Mouse (Mus musculus): ENCODE measurements around the gene Amt. TPM values are rescaled to one million over a fixed set of nuclear protein-coding genes. Genes with fewer than 3 reads are reported as not detected.
A peak's percentile ranks its signal among the peaks of the same experiment; 100 is the strongest.
"Not testable (repeated sequence)": the region's sequence is repeated elsewhere in the genome, so short reads cannot be mapped to it uniquely, and the experiment has no call there.

Gene Amt
- total RNA-seq, 2 experiments from 2014 or later, result 5.0 to 5.8 TPM

DNA sequence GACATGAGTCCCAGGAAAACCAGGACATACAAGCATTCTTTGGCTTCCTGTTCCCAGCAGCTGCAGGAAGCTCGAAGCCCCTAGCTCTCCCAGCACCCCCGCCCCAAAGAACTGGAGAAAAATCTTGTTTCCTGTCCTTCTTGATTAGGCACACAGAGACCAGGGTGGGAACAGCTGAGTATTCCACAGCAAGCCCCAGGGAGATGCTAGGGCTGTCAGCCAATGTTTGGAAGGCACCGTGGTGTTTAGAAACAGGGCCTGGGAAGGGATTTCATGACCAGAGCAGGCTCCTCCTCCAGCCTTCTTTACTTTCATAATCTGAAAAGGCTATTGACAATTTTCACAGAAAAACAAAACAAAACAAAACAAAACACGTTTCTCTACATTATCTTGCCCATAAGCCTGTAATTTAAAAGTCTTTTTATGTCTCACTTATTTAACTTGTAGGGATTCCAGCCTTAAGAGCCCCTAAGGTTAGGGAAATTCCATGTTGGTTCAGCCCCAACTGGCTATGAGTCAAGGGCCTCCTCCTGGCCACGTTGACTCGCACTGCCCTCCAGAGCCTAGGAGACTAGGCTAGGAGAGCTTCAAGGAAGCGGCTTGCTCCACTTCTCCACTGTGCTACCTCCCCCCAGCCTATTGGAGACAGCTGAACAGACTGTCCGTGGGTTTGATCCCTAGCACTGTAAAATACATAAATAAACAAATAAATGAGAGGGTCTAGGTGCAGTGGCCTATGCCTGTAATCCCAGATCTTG is 16.4 kb upstream of the Amt start:
- DNase-seq, result peak; percentile 93 to 96

DNA sequence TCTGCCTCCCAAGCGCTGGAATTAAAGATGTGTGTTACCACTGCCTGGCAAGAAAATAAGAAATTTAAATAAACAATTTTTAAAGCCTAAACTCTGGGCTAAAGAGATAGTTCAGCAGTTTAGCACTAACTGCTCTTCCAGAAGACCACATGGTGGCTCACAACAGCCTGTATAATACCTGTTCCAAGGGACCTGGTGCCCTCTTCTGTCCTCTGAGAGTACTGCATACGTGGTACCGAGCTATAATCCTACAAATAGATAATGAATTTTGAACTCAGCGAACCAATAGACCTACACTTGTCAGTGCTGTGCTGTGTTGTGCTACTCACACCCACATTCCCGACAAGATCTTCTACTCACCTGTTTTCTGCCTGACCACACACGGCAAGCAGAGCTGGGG is 12.2 kb upstream of the Amt start:
- peak; percentile 77 to 93 for DNase-seq

DNA sequence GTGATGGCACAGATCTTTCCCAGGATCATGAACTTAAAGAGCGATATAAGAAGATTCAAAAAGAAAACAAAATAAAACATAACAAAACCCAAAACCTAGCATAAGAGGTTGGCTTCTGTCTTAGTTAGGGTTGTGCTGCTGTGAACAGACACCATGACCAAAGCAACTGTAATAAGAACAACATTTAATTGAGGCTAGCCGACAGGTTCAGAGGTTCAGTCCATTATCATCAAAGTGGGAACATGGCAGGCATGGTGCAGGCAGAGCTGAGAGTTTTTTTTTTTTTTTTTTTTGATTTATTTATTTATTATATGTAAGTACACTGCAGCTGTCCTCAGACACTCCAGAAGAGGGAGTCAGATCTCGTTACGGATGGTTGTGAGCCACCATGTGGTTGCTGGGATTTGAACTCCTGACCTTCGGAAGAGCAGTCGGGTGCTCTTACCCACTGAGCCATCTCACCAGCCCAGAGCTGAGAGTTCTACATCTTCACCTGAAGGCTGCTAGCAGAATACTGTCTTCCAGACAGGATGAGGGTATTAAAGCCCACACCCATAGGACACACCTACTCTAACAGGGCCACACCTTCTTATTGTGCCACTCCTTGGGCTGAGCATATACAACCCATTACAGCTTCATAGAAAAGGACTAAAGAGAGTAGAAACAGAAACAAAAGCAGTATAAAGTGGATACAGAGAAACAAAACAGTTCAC is 9.0 kb upstream of the Amt start:
- not testable (repeated sequence) for DNase-seq

DNA sequence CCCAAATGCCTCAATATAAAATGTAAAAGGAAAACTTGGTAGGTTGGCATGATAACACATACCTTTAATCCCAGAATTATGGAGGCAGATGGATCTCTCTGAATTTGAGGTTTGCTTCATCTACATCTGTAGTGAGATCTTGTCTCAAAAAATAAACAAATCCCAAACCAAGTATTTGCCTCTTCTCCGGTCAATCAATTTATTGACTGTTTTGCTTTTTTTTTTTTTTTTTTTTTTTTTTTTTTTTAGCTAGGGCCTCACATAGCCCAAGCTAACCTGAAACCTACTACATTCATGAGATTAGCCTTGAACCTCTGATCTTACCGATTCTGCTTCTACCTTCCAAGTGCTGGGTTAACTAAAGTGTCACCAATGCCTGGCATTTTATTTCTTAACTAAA is 7.3 kb upstream of the Amt start:
- DNase-seq, result no peak

DNA sequence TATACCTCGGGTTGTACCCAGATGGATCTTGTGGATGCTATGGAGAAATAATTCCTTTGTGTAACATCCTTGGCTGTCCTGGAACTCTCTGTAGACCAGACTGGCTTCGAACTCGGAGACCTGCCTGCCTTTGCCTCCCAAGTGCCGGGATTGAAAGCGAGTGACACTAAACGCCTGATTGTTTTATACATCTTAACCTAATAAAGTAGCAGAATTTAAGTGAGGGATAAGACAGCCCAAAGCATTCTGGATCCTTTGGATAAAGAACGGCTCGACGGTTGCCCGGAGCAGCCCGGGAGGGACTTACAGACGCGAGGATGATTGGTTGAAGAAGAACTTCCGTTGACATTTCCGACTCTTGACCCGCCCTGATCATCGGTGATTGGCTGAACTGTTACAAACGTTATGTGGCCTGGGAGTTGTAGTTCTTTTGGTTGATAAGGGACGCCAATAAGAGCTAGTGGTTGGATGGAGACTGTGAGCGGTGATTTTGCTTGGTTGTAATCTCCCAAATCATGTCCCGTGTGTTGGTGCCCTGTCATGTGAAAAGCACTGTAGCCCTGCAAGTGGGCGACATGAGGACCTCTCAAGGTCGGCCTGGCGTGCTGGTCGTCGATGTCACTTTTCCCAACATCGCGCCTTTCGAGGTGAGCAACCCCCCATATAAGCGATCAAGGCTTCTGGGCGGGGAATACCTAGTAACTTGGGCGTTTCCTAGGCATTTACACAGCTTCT is 6.5 kb upstream of the Amt start, which contains the start of gene Nicn1:
Gene Nicn1 (plus strand): TSS at position 414 of the 735 bp plus-strand sequence.
- peak; percentile 95 to 97 for DNase-seq

DNA sequence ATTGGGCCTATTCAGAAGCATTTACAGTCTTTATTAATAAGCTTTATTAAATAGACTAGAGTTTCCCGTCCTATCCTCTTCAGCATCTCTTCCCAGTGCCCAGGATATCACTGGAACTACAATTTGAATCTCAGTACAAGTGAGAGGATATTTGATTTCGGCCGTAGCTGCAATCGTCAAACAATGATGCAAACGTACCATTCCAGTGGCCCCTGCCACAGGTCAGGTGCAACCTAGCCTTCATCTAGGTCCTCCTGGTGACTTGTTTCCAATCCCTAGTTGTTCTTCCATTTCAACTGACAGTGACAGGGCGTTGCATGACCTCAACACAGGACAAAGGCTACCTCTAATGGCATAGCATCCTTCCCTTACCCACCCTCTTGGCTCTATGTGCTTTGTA is 5.9 kb upstream of the Amt start:
- no peak for DNase-seq

DNA sequence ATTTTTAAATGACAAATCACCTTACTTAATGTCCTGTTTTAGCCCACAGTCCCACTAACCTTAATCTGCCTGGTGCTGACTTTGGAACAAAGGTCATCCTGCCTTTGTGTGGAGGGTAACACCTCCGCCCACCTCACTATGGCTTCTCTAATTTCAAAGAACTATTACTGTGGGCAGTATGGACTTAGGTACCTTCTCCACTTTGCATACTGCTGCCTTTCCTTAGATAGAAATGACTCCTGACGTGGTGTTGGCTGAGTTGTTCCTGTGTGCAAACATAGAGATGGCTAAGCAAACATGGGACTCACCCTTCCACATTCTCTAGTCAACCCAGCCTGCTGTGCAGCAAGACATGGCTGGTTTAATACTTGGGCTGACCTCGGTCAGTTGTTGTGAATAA is 5.2 kb downstream of the Amt start:
- DNase-seq, result no peak

DNA sequence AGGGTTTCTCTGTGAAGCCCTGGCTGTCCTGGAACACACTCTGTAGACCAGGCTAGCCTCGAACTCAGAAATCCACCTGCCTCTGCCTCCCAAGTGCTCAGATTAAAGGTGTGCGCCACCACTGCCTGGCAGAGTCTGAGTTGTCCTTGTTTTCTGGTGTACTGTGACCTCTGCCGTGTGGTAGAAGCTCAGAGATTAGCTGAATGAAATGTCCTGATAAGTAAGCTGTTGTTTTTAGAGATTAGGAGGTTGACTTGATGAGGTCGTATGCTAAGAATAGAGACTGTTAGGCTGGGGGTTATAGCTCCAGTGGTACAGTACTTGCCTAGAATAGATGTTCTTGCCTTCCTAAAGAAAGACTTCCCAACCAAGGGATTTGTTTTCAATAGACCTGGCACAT is 8.1 kb downstream of the Amt start:
- DNase-seq, result peak in 1 of 2 experiments; percentile 55

DNA sequence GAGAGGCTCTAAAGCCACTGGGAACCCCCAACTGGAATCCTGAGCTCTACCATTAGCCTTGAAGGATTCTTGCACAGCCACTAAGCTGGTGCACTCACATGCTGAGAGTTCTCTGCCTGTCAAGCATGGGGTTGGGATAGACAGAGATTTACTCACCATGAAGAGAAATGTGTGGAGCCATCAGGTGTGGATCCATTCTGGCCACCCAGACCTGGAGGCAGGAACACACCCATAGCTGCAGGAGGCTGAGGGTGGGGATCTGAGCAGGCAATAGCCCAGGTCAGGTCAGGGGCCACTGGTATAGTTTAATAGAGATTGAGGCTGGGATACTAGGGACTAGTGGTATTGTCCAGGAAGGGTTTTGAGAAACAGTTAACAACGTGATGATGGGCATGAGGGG is 8.5 kb downstream of the Amt start:
- peak; percentile 17 to 51 for DNase-seq

GRCm38 (mm10) chr9:108305629-108306520 is 9.2 kb downstream of the Amt start, which contains the start of the genes Rhoa and Tcta:
Gene Rhoa (plus strand): TSS chr9:108306129.
Gene Tcta (minus strand): TSS chr9:108306160.
- peak; percentile 98 to 100 for DNase-seq

DNA sequence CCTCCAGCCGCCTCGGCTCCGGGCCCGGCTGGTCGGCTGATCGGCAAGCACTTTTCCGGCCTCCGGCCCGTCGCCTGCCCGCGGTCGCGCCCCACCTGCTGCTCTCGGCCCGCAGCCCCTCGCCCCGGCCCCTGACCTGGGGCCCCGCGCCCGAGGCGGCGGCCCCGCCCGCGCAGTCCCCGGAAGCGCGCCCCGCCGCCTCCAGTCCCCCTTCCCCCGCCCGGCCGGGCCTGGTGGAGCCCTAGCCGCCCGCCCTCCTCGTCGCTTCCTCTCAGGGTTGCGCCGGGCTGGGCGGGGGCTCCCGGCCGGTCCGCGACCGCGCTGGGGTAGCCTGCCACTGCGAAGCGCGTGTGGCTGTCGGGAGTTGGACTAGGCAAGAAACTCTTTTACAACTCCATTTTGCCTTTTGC is 9.9 kb downstream of the Amt start:
- DNase-seq, result peak; percentile 82 to 91

DNA sequence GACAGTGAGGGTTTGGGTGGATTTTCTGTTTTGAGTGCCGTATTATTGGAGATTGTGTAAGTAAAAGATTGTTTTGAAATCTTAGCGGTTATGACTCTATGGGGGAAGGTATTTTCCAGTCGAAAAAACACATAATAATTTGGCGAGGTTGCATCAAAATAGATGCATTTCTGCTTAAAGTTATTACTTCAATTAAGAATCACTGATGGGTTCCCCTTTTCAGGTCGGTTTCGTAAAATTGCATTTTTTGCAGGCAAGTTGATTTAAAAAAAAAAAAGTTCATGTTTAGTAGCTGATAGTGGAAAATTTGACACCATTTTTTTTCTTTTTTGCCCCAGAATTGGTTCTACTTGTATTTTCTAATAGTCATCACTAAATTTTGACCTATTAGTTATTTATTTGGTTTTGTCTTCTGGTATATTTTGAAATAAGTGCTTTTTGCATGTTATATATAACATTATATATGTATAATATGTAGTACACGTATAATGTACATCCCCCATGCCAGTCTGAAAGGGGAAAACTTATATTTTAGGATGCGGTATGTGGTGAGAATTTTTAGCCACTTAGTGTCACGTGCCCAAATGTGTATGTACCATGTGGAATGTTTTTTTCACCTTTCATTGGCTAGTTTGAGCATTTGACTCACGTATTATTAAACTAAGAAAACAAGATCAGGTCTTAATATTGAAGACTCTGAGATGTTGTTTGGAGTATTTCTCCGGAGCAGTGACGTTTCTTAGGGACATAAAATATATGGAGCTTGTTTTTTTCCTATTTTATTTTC is 10.6 kb downstream of the Amt start:
- no peak for DNase-seq

- DNase-seq, result no peak
Observed at GRCm38 (mm10) chr9:108308141-108308540, 11.5 kb downstream of the Amt start.

GRCm38 (mm10) chr9:108317572-108317971 is 20.9 kb downstream of the Amt start:
- DNase-seq, result no peak

GRCm38 (mm10) chr9:108318462-108318861 is 21.8 kb downstream of the Amt start:
- no peak for DNase-seq

DNA sequence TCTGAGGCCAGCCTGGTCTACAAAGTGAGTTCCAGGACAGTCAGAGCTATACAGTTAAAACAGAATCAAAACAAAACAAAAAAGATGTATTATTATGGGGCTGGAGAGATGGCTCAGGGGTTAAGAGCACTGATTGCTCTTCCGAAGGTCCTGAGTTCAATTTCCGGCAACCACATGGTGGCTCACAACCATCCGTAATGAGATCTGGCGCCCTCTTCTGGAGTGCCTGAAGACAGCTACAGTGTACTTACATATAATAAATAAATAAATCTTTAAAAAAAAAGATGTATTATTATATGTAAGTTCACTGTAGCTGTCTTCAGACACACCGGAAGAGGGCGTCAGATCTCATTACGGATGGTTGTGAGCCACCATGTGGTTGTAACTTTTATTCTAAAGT is 25.4 kb downstream of the Amt start:
- DNase-seq, result not testable (repeated sequence)

DNA sequence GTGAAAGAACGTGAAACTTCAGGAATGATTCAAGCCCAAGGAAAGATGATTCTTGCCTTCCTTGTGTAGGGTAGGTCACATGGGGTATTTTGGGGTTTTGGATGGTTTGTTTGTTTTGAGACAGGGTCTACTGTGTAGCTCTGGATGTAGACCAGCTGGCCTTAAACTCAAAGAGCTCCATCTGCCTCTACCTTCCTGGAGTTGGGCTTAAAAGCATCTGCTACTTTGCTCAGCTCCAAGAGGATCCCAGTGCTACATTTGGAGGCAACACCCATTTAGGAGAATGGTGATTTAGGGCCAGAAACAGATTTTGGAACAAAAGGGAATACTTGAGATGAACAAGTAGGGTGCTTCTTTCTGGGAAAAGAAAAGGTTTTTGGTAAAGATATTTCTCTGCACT is 28.1 kb downstream of the Amt start:
- no peak for DNase-seq

DNA sequence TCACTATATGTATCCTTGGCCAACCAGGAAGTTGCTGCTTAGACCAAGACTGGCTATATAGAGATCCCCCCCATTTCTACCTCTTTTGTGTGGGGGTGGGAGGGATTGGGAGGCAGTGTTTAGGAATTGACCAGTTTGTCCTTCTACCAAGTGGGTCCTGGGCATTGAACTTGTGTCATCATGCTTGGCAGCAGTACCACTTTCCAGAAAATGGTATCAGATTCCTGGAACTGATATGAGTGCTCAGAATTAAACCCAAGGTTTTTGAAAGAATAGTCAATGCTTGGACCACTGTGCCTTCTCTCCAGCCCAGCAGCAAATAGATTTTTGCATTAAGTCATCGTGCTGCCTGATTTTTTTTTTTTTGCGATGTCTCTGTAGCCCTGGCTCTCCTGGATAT is 29.2 kb downstream of the Amt start:
- DNase-seq, result no peak

GRCm38 (mm10) chr9:108337848-108338550 is 41.3 kb downstream of the Amt start:
- no peak for DNase-seq

- DNase-seq, result no peak
Observed at GRCm38 (mm10) chr9:108338551-108338885, 41.9 kb downstream of the Amt start.
